Mouse (Mus musculus): ENCODE results near the gene Sik2.
A peak's percentile ranks its signal among the peaks of the same experiment; 100 is the strongest.

Gene Sik2

GRCm38 (mm10) chr9:50855133-50855766 is 153.6 kb downstream of the Sik2 start:
- H3K36me3 ChIP-seq (ENCODE audit: control insufficient read depth, insufficient read depth, low read length, poor library complexity, severe bottlenecking), result no peaks in the 10 kb centered on the region; the same call in 1 of the 2 replicates
- DNase-seq (ENCODE audit: low read depth, low spot score), result no peak

DNA sequence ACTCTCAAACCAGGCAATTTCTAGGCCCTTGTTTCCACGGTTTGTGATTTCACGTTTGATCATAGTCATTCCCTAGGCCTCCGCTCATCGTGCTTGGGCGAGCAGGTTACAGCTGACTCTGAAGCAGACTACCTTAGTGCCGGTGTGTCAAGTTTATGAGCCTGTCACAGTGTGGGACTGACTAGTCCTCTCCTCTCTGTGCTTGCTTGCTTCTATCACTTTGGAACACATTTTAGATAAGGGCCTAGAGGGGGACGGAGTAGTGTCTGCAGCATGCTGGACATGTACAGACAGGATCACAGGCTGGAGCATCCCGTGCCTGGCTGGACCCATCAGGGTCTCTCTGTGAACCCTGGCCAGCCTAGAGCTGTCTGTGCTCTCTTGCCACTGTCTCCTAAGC is 154.5 kb downstream of the Sik2 start:
- H3K36me3 ChIP-seq (ENCODE audit: control insufficient read depth, insufficient read depth, low read length, poor library complexity, severe bottlenecking), result no peaks in the 10 kb centered on the region; the same call in 1 of the 2 replicates
- no peaks in the 10 kb centered on the region for H3K27me3 ChIP-seq (ENCODE audit: control insufficient read depth, insufficient read depth, low read length, poor library complexity, severe bottlenecking)
- no peak for DNase-seq (ENCODE audit: low read depth, low spot score)

More at GRCm38 (mm10) chr9:50855133-50855766, 153.6 kb downstream of the Sik2 start:
- H3K27me3 ChIP-seq (ENCODE audit: control insufficient read depth, insufficient read depth, low read length, poor library complexity, severe bottlenecking), result no peaks in the 10 kb centered on the region

- H3K36me3 ChIP-seq (ENCODE audit: control insufficient read depth, insufficient read depth, low read length, poor library complexity, severe bottlenecking), result no peaks in the 10 kb centered on the region
- DNase-seq (ENCODE audit: low read depth, low spot score), result peak; percentile 17
- no peaks in the 10 kb centered on the region for H3K27me3 ChIP-seq (ENCODE audit: control insufficient read depth, insufficient read depth, low read length, poor library complexity, severe bottlenecking)
These were observed 156.1 kb downstream of the Sik2 start for GRCm38 (mm10) chr9:50852634-50853349.

DNA sequence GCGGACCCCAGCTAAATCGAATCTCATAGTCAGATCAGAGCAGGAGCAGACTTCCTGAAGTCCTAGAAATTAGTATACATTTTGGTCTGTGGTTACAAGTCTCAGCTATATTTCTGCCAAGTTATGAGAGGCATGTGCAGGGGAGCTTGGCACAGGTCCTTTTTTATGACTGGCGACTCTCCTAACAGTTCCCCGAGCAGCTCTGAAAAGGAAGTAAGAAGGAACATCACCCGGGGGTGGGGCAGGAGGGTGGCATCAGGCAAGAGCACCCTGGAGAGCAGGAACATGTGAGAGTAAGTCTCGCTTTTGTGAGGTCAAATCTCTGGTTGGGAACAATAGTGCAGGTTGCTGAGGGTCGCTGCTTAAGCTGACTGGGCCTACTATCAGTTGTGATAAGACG is 158.2 kb downstream of the Sik2 start:
- Histone ChIP-seq H3K27me3 (ENCODE audit: control insufficient read depth, insufficient read depth, low read length, poor library complexity, severe bottlenecking) (no peaks in the 10 kb centered on the region), H3K36me3 (ENCODE audit: control insufficient read depth, insufficient read depth, low read length, poor library complexity, severe bottlenecking) (no peaks in the 10 kb centered on the region)
- no peak for DNase-seq (ENCODE audit: low read depth, low spot score)

DNA sequence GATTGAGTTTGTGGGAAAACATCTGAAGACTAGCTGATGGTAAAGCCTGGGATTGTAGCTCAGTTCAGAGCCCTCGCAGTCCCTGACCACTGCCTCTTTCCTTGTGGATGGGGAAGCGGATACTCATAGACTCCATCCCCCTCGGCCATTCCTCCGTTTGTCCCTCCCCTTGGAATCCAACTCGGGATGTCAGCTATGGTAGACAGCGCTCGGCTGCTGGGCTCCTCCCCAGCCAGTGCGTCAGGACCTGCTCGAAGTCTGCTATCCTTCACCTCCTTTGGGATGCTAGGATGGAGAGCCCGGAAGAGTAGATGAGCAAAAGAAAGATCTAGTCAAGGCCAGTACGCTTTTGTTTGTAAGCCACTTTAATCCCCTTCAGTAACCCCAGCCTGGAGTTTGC is 158.6 kb downstream of the Sik2 start:
- no peak for DNase-seq (ENCODE audit: low read depth, low spot score)
- Histone ChIP-seq H3K36me3 (ENCODE audit: control insufficient read depth, insufficient read depth, low read length, poor library complexity, severe bottlenecking) (no peaks in the 10 kb centered on the region), H3K27me3 (ENCODE audit: control insufficient read depth, insufficient read depth, low read length, poor library complexity, severe bottlenecking) (no peaks in the 10 kb centered on the region)

DNA sequence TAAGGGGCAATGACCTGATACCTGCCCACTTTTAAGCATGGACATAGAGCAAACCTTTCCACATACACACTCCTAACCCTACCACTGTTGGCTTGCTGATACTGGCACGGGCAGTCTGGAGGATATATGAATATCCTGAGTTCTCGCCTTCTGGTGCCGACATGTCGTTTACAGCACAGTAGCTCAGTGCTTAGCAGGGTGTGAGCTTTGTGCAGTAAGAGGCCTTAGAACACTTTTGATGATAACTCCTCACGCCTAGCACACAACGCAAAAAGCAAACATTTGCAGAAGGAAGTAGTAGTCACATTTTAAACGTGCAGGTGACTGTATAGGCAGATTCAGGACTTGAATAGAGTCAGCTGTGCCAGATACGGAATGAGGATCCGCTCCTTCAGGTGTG is 159.1 kb downstream of the Sik2 start:
- Histone ChIP-seq H3K27me3 (ENCODE audit: control insufficient read depth, insufficient read depth, low read length, poor library complexity, severe bottlenecking) (no peaks in the 10 kb centered on the region), H3K36me3 (ENCODE audit: control insufficient read depth, insufficient read depth, low read length, poor library complexity, severe bottlenecking) (no peaks in the 10 kb centered on the region)
- DNase-seq (ENCODE audit: low read depth, low spot score), result no peak

- no peaks in the 10 kb centered on the region for H3K27me3 ChIP-seq (ENCODE audit: control insufficient read depth, insufficient read depth, low read length, poor library complexity, severe bottlenecking)
- DNase-seq (ENCODE audit: low read depth, low spot score), result peak; percentile 88
- no peaks in the 10 kb centered on the region for H3K36me3 ChIP-seq (ENCODE audit: control insufficient read depth, insufficient read depth, low read length, poor library complexity, severe bottlenecking)
These were observed 159.6 kb downstream of the Sik2 start for GRCm38 (mm10) chr9:50849249-50849648.

DNA sequence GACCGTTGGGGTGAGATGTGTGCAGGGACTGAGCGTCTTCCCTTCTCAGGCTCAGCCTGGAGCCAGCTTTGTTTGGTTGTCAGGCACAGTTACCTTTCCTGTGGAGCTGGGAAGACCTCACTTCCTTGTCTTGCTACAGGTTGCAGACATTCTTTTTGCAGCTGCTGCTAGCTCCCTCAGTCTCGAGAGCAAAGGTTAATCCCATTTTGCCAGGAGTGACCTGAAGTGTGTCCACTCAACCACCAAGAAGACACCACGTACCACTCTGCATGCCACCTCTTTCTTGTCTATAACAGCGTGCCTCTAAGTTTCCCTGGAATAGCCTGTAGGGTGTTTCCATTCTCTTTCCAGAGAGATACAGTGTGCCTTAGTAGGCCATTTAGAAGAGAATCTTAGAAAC is 160.1 kb downstream of the Sik2 start:
- Histone ChIP-seq H3K36me3 (ENCODE audit: control insufficient read depth, insufficient read depth, low read length, poor library complexity, severe bottlenecking) (no peaks in the 10 kb centered on the region), H3K27me3 (ENCODE audit: control insufficient read depth, insufficient read depth, low read length, poor library complexity, severe bottlenecking) (no peaks in the 10 kb centered on the region)
- no peak for DNase-seq (ENCODE audit: low read depth, low spot score)

DNA sequence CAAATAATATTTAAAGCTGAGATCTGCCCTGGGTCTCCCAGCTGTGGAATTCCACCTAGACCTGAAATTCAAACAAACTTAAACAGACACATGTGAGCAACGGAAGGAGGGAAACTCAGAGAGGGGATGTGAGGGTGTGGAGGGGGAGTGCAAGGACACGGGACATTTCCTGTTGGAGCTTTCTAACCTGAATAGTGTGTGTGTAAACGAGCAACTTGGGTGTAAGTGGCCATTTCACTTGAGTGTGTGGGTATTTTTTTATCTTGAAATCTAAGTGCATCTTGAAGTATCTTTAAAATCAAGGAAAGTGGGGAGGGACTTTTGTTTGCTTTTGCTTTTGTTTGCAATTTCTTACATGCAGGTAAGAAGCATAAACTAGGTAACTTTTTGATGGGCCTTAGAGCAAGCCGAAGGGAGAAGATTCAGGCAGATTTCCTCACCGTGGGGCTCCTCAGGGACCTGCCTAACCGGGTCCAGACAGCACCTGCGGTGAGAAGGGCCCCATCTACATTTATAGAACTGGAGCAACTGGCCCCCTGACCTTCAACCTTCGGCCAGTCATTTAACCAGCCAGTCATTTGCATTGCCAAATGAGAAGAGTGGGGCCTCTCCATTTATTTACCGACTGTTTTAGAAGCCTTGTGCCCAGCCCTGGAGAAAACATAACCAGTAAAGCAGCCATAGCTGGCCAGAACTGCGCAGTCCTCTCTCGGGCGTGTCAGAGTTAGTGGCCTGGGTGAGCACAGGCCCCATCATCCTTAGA is 161.1 kb downstream of the Sik2 start:
- no peak for DNase-seq (ENCODE audit: low read depth, low spot score)

GRCm38 (mm10) chr9:50847133-50847532 is 161.7 kb downstream of the Sik2 start:
- Histone ChIP-seq H3K27me3 (ENCODE audit: control insufficient read depth, insufficient read depth, low read length, poor library complexity, severe bottlenecking) (no peaks in the 10 kb centered on the region), H3K36me3 (ENCODE audit: control insufficient read depth, insufficient read depth, low read length, poor library complexity, severe bottlenecking) (no peaks in the 10 kb centered on the region)
- DNase-seq (ENCODE audit: low read depth, low spot score), result no peak

More for the DNA sequence above, 161.1 kb downstream of the Sik2 start:
- Histone ChIP-seq H3K36me3 (ENCODE audit: control insufficient read depth, insufficient read depth, low read length, poor library complexity, severe bottlenecking) (no peaks in the 10 kb centered on the region), H3K27me3 (ENCODE audit: control insufficient read depth, insufficient read depth, low read length, poor library complexity, severe bottlenecking) (no peaks in the 10 kb centered on the region)

- DNase-seq (ENCODE audit: low read depth, low spot score), result no peak
- H3K27me3 ChIP-seq (ENCODE audit: control insufficient read depth, insufficient read depth, low read length, poor library complexity, severe bottlenecking), result no peaks in the 10 kb centered on the region
These were observed 163.3 kb downstream of the Sik2 start for GRCm38 (mm10) chr9:50845547-50845946.

DNA sequence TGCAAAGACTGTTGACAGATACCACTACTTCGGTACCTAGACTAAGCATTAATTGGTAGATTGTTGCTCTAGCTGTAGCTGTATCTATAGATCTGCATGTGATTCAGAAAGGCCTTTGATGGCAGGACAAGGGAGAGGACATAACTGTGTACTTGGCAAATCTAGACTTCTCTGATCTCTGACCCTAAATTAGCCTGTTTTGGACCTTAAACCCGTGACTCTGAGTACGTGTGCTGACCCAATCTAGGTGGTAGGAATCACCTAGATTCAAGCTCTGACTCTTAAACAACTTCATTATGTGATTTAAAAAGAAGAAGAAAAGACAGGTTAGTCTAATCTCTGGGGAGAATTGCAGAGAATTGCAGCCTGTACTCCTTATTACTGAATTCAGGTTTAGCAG is 163.8 kb downstream of the Sik2 start, which contains the start of gene Ppp2r1b:
Ppp2r1b (plus strand) TSS at position 221 of the 400 bp plus-strand sequence.
- H3K27me3 ChIP-seq (ENCODE audit: control insufficient read depth, insufficient read depth, low read length, poor library complexity, severe bottlenecking), result no peaks in the 10 kb centered on the region
- DNase-seq (ENCODE audit: low read depth, low spot score), result no peak
- H3K36me3 ChIP-seq (ENCODE audit: control insufficient read depth, insufficient read depth, low read length, poor library complexity, severe bottlenecking), result no peaks in the 10 kb centered on the region

More at GRCm38 (mm10) chr9:50845547-50845946, 163.3 kb downstream of the Sik2 start:
- no peaks in the 10 kb centered on the region for H3K36me3 ChIP-seq (ENCODE audit: control insufficient read depth, insufficient read depth, low read length, poor library complexity, severe bottlenecking)

All from splenic B cell, adult 2 months (primary cell).